Mouse (Mus musculus) ES-E14 (cell line): ENCODE results near the gene Rpl36al. TPM values are rescaled to one million over a fixed set of nuclear protein-coding genes. Genes with fewer than 3 reads are reported as not detected.
"Not testable (repeated sequence)": the region's sequence is repeated elsewhere in the genome, so short reads cannot be mapped to it uniquely, and the experiment has no call there.

Experiments used
- DNase-seq: peaks from one replicate; pipeline ENCODE4 v3.0.0-alpha.2; 2013; ENCODE audit warnings: low read depth, low spot score
- H3K27ac ChIP-seq: 2 replicates; pipeline ENCODE4 v1.5.1; 2012; ENCODE audit warnings: low read depth, mild to moderate bottlenecking, low read length, moderate library complexity, mixed read lengths; ENCODE audit not compliant: poor library complexity, insufficient read depth, severe bottlenecking
- H3K36me3 ChIP-seq: 2 replicates; pipeline ENCODE4 v1.6.1; 2012; ENCODE audit warnings: mild to moderate bottlenecking, low read length, moderate library complexity, mixed read lengths; ENCODE audit not compliant: control insufficient read depth, poor library complexity, insufficient read depth, severe bottlenecking
- H3K4me1 ChIP-seq, 2 experiments: fragments of 150-350 bp in 1 of 2; sonication (generic) in 1 of 2; 2 replicates each; pipeline ENCODE4 v1.6.1; 2012; ENCODE audit warnings: low read length in 2 of 2, mild to moderate bottlenecking in 1 of 2, mixed read lengths in 1 of 2; ENCODE audit not compliant: control insufficient read depth in 2 of 2, insufficient read depth in 2 of 2, poor library complexity in 1 of 2
- H3K4me3 ChIP-seq, 2 experiments: fragments of 150-350 bp in 1 of 2; sonication (generic) in 1 of 2; 2 replicates each; pipeline ENCODE4 v1.5.1; 2012; ENCODE audit warnings: low read length in 2 of 2, low read depth in 1 of 2, mild to moderate bottlenecking in 1 of 2, mixed read lengths in 1 of 2; ENCODE audit not compliant: insufficient read depth in 1 of 2, poor library complexity in 1 of 2, severe bottlenecking in 1 of 2
- H3K9ac ChIP-seq: 2 replicates; pipeline ENCODE4 v1.6.1; 2012; ENCODE audit warnings: low read depth, mild to moderate bottlenecking, low read length, mixed read lengths; ENCODE audit not compliant: poor library complexity, insufficient read depth, severe bottlenecking
- H3K9me3 ChIP-seq: fragments of 150-350 bp; sonication (generic); 2 replicates; pipeline ENCODE4 v1.6.1; 2012; ENCODE audit warnings: low read depth, mild to moderate bottlenecking, low read length; ENCODE audit not compliant: control insufficient read depth, insufficient read depth
- CHD2 ChIP-seq: IDR thresholded peaks from 2 replicates; pipeline ENCODE4 v1.6.1; 2014; ENCODE audit warnings: mild to moderate bottlenecking, low read depth, low read length, inconsistent platforms
- HCFC1 ChIP-seq: IDR thresholded peaks from 2 replicates; pipeline ENCODE4 v1.6.1; 2012; ENCODE audit warnings: low read length, inconsistent platforms, borderline replicate concordance; ENCODE audit not compliant: insufficient read depth
- MAFK ChIP-seq: IDR thresholded peaks from 2 replicates; pipeline ENCODE4 v1.6.1; 2014; ENCODE audit warnings: mild to moderate bottlenecking, low read depth, low read length, inconsistent platforms; ENCODE audit not compliant: insufficient read depth
- ZC3H11A ChIP-seq: IDR thresholded peaks from 2 replicates; pipeline ENCODE4 v1.6.1; 2012; ENCODE audit warnings: low read depth, mild to moderate bottlenecking, inconsistent platforms, low read length, borderline replicate concordance
- ZNF384 ChIP-seq: IDR thresholded peaks from 2 replicates; pipeline ENCODE4 v1.6.1; 2012; ENCODE audit warnings: low read depth, low read length, inconsistent platforms
- in situ Hi-C, 2 experiments: fragments of 600-800 bp; cut with MboI; formaldehyde crosslinking; loops; one replicate each; pipeline ENCODE4 v1.15.1; 2025; ENCODE audit warnings: low sequenced_read_pairs in 2 of 2, inconsistent platforms in 1 of 2; ENCODE audit not compliant: unreplicated experiment in 2 of 2
- total RNA-seq: library from RNA; depleted of rRNA; stranded (reverse); fragments of 300-350 nt; gene quantifications from 2 replicates; pipeline ENCODE4 v1.2.3, GENCODE M21; 2012

Gene Rpl36al
- total RNA-seq, 1 experiment: 1,086 TPM

- Histone ChIP-seq H3K36me3 (peaks cover 14% of the 10 kb centered on the region), H3K9me3 (no peaks in the 10 kb centered on the region), H3K27ac (no peak overlapping the region), H3K4me3 (peak overlapping the region; percentile 19 to 59; a peak in 2 of 4 replicates), H3K4me1 (peaks cover 0 to 5% of the 10 kb centered on the region in 2 experiments; a peak in 3 of 4 replicates), H3K9ac (no peak overlapping the region)
- TF ChIP-seq ZNF384 (peak; percentile 67; the same call in 1 of the 2 replicates), MAFK (no peak)
- in situ Hi-C loops: no loop called here
- peak; percentile 84 for DNase-seq
Observed at GRCm38 (mm10) chr12:69159578-69159940, 24.3 kb downstream of the Rpl36al start.

GRCm38 (mm10) chr12:69158765-69159577 is 24.9 kb downstream of the Rpl36al start, which contains the start of gene Rps29:
Rps29 (minus strand) TSS chr12:69159186.
- DNase-seq: peak; percentile 99
- in situ Hi-C loops: not testable (repeated sequence)

GRCm38 (mm10) chr12:69158366-69158764 is 25.5 kb downstream of the Rpl36al start:
- no peak for DNase-seq
- H3K9ac ChIP-seq: peak overlapping the region; percentile 92
- TF ChIP-seq CHD2 (no peak), ZNF384 (no peak), HCFC1 (no peak), ZC3H11A (no peak), MAFK (no peak)
- no peaks in the 10 kb centered on the region for H3K9me3 ChIP-seq
- in situ Hi-C loops: no loop called here
- H3K4me3 ChIP-seq: peak overlapping the region; percentile 86 to 98
- H3K4me1 ChIP-seq: peaks cover 0 to 5% of the 10 kb centered on the region in 2 experiments; a peak in 2 of 4 replicates
- H3K36me3 ChIP-seq: peaks cover 14% of the 10 kb centered on the region
- H3K27ac ChIP-seq: peak overlapping the region; percentile 89

More at GRCm38 (mm10) chr12:69158765-69159577, 24.9 kb downstream of the Rpl36al start, which contains the start of gene Rps29:
- TF ChIP-seq HCFC1: peak; percentile 61; the same call in 1 of the 2 replicates
- peak; percentile 26; the same call in 1 of the 2 replicates for TF ChIP-seq MAFK
- Histone ChIP-seq H3K9ac (peak within 1 kb of the TSS; percentile 92), H3K27ac (peak within 1 kb of the TSS; percentile 89), H3K36me3 (peaks cover 14% of the 10 kb centered on the region), H3K4me3 (peak within 1 kb of the TSS; percentile 86 to 98)
- H3K4me1 ChIP-seq, H3K9me3 ChIP-seq: not testable (repeated sequence)

- Histone ChIP-seq H3K9me3 (no peaks in the 10 kb centered on the region), H3K27ac (peak overlapping the region; percentile 41; the same call in 1 of the 2 replicates), H3K9ac (peak overlapping the region; percentile 92; the same call in 1 of the 2 replicates), H3K36me3 (peaks cover 14% of the 10 kb centered on the region), H3K4me3 (peak overlapping the region; percentile 2 to 86; a peak in 1 of 4 replicates), H3K4me1 (peaks cover 0 to 4% of the 10 kb centered on the region in 2 experiments; a peak in 2 of 4 replicates)
- in situ Hi-C loops: no loop called here
- no peak; the same call in 1 of the 2 replicates for TF ChIP-seq CHD2
- TF ChIP-seq MAFK: no peak
- TF ChIP-seq ZNF384: no peak
- TF ChIP-seq HCFC1: no peak
- TF ChIP-seq ZC3H11A: no peak
- DNase-seq: no peak
Observed at GRCm38 (mm10) chr12:69157107-69157506, 26.8 kb downstream of the Rpl36al start.
